Mouse (Mus musculus) stomach, postnatal 0 days (tissue): Measurements from ENCODE around the gene Psmd2. TPM values are rescaled to one million over a fixed set of nuclear protein-coding genes. Genes with fewer than 3 reads are reported as not detected.

Experiments
- ATAC-seq: fragments of 200-750 bp; cut with Nextera tagmentation; 2 replicates; pipeline ENCODE4 v1.8.0; 2017; ENCODE audit not compliant: low FRiP score, low TSS enrichment
- DNase-seq: peaks from one replicate; pipeline ENCODE4 v3.0.0-alpha.2; 2016; ENCODE audit warnings: low spot score
- H3K27ac ChIP-seq: fragments of 300-500 bp; sonication (generic); replicated peaks from 2 replicates; pipeline ENCODE4 v1.5.1; 2014; ENCODE audit warnings: mild to moderate bottlenecking, control low read depth
- H3K27me3 ChIP-seq: fragments of 300-500 bp; sonication (generic); 2 replicates; pipeline ENCODE4 v1.6.1; 2014; ENCODE audit warnings: low read length; ENCODE audit not compliant: control insufficient read depth, insufficient read depth
- H3K36me3 ChIP-seq: fragments of 300-500 bp; sonication (generic); 2 replicates; pipeline ENCODE4 v1.6.1; 2014; ENCODE audit warnings: low read length, mixed read lengths; ENCODE audit not compliant: control insufficient read depth, insufficient read depth
- H3K4me1 ChIP-seq: fragments of 300-500 bp; sonication (generic); replicated peaks from 2 replicates; pipeline ENCODE4 v1.6.1; 2014; ENCODE audit warnings: antibody characterized with exemption; ENCODE audit not compliant: control insufficient read depth, insufficient read depth
- H3K4me2 ChIP-seq: fragments of 300-500 bp; sonication (generic); replicated peaks from 2 replicates; pipeline ENCODE4 v1.6.1; 2014; ENCODE audit warnings: low read depth, mild to moderate bottlenecking, control low read depth, moderate library complexity
- H3K4me3 ChIP-seq: fragments of 300-500 bp; sonication (generic); 2 replicates; pipeline ENCODE4 v1.5.1; 2014; ENCODE audit warnings: low read depth, low read length, control low read depth
- H3K9ac ChIP-seq: fragments of 300-500 bp; sonication (generic); 2 replicates; pipeline ENCODE4 v1.6.1; 2014; ENCODE audit warnings: mild to moderate bottlenecking, low read length, control low read depth, mixed read lengths
- H3K9me3 ChIP-seq: fragments of 300-500 bp; sonication (generic); 2 replicates; pipeline ENCODE4 v1.6.1; 2016; ENCODE audit warnings: low read length; ENCODE audit not compliant: control insufficient read depth
- CTCF ChIP-seq: IDR thresholded peaks from 2 replicates; pipeline ENCODE4 v1.5.1; 2016; ENCODE audit warnings: antibody characterized with exemption, low read depth, mild to moderate bottlenecking, moderate library complexity
- EP300 ChIP-seq: optimal IDR thresholded peaks from 2 replicates; pipeline ENCODE3; 2016; ENCODE audit warnings: antibody characterized with exemption
- WGBS: fragments of 180-500 bp; shearing (Covaris S2); extraction: QIAGEN DNeasy Blood & Tissue Kit; methylation state at CpG from one replicate; pipeline ENCODE4 v1.1.7; 2014; 5-methylcytosine and 5-hydroxymethylcytosine counted together
- polyA plus RNA-seq: library from polyadenylated mRNA; unstranded; fragments of >200 nt; fragmentation: Nextera tagmentation; extraction: Ambion mirVana; gene quantifications from 2 replicates; pipeline ENCODE4 v1.2.1, GENCODE M21; 2015

The Psmd2 gene
- polyA plus RNA-seq, 1 experiment from 2014 or later: 177 TPM

DNA sequence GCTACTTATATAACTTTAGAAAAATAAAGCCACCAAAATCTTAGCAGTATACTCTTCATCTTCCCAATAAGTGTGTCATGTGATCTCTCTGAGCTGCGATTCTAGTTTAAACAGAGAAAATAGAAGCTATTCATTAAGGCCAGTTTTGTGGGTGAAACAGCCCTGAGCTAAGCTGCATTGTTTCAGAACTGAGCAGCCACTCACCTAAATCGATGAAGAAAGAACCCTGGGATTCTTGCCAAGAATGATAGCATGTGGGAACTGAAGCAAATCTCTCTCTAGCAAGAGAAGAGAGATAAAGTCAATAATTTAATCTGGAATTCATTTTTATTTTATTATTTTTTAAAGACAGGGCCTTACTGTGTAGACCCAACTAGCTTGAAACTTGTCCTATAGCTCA is 28.2 kb upstream of the Psmd2 start:
- Histone ChIP-seq H3K9me3 (no peaks in the 10 kb centered on the region), H3K27ac (no peak overlapping the region), H3K9ac (no peak overlapping the region), H3K27me3 (no peaks in the 10 kb centered on the region), H3K4me2 (no peak overlapping the region), H3K36me3 (no peaks in the 10 kb centered on the region), H3K4me3 (no peak overlapping the region), H3K4me1 (peaks cover 6% of the 10 kb centered on the region)
- DNase-seq: no peak
- TF ChIP-seq EP300 (no peak), CTCF (no peak)
- no peak for ATAC-seq
- 22% methylated on average over 2 of the region's 2 CpGs for WGBS

DNA sequence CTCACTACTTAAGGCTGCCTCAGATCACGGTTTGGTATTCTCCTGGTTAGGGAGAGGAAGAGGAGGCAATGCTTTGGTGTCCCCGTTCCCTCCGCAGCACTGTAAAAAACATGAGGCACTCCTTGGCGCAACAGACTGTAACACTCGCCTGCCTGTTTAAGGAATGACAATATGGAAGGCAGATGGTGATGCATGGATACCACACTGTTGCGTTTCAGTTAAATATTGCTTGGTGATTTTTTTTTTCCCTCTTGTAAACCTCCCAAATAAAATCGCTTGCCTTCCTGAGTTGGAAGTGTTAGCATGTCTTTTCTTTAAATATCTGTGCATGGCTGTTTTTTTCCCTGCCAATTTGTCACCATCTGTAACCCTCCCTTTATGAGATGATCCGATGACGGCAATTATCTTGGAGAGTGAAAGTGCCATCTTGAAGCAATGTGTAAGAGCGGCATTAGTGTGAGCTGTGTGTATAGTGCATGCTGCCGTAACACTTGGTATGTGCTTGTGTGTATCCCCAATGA is 22.5 kb upstream of the Psmd2 start:
- H3K9me3 ChIP-seq: no peaks in the 10 kb centered on the region
- H3K27me3 ChIP-seq: no peaks in the 10 kb centered on the region
- no peak overlapping the region for H3K4me2 ChIP-seq
- H3K4me1 ChIP-seq: no peaks in the 10 kb centered on the region
- no peak overlapping the region for H3K27ac ChIP-seq
- TF ChIP-seq EP300: no peak
- no peak for TF ChIP-seq CTCF
- ATAC-seq (no peak), DNase-seq (no peak)
- no peaks in the 10 kb centered on the region for H3K36me3 ChIP-seq
- WGBS: 59% methylated on average over 11 of the region's 11 CpGs
- H3K9ac ChIP-seq: no peak overlapping the region
- no peak overlapping the region for H3K4me3 ChIP-seq

DNA sequence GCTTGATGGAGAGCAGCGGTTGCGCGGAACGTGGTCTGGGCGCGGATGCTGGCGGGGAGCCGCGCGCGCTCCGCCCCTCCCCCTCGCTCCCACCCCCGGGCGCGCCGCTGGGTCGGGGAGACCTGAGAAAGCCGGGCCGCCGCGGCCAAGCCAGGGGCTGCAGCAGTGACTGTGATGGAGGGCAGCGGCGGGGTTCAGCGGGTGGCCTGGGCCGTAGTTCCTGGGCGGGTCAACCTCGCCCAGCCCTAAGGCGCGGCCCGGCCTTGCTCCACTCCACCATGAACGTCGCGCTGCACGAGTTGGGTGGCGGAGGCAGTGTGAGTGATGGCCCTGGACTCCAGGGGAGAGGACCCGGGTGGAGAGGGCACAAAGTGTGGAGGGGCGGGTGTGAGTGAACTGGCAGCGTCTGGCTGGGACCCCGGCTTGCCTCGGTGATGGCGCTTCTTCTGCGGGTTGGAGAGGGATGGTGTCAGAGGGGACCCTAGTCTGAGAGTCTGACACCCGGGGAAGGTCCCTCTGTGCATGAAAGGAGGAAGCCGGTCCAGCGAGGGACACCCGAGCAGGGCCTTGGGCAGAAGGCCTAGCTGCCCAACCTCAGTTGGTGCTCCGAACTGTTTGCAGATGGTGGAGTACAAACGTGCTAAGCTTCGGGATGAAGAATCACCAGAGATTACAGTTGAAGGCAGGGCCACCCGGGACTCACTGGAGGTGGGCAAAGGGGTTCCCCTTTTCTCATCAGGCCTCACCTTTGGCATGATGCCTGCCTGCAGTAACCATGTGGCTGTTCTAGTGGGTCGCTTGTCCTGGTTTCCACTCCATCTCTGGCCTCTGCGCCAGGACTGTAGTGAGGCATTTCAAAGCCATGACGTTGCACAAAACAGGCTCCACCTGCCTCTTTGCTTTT is 21.5 kb upstream of the Psmd2 start, which contains the start of gene Ece2:
Gene Ece2 (plus strand): TSS at position 98 of the 904 bp plus-strand sequence.
- Histone ChIP-seq H3K4me2 (peak within 1 kb of the TSS; percentile 73), H3K4me1 (no peaks in the 10 kb centered on the region), H3K27ac (no peak within 1 kb of the TSS), H3K27me3 (no peaks in the 10 kb centered on the region), H3K9me3 (no peaks in the 10 kb centered on the region), H3K36me3 (no peaks in the 10 kb centered on the region), H3K9ac (peak within 1 kb of the TSS; percentile 48; the same call in 1 of the 2 replicates), H3K4me3 (peak within 1 kb of the TSS; percentile 39)
- WGBS: 7% methylated on average over 49 of the region's 54 CpGs
- no peak for TF ChIP-seq EP300
- no peak for TF ChIP-seq CTCF
- ATAC-seq (peak; percentile 60; the same call in 1 of the 2 replicates), DNase-seq (peak; percentile 41)

DNA sequence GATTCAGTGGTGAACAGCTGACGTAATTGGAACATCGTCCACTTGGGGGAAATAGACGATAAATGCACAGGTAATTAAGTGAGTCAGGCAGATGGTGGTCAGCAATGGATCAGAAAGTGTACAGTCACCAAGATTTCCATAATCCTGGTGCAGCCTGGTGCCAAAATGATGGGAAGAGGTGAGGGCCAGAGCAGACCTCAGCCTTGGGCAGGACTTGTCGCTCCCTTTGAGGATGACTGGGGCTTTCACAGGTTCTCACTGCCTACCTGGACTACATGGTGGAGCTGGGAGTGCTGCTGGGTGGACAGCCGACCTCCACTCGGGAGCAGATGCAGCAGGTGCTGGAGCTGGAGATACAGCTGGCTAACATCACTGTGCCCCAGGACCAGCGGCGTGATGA is 14.0 kb upstream of the Psmd2 start:
- Histone ChIP-seq H3K9me3 (no peaks in the 10 kb centered on the region), H3K4me2 (no peak overlapping the region), H3K4me3 (no peak overlapping the region), H3K9ac (no peak overlapping the region), H3K36me3 (no peaks in the 10 kb centered on the region), H3K27me3 (no peaks in the 10 kb centered on the region), H3K4me1 (no peaks in the 10 kb centered on the region), H3K27ac (no peak overlapping the region)
- no peak for TF ChIP-seq EP300
- TF ChIP-seq CTCF: no peak
- WGBS: 80% methylated on average over 8 of the region's 8 CpGs
- DNase-seq (no peak), ATAC-seq (no peak)

DNA sequence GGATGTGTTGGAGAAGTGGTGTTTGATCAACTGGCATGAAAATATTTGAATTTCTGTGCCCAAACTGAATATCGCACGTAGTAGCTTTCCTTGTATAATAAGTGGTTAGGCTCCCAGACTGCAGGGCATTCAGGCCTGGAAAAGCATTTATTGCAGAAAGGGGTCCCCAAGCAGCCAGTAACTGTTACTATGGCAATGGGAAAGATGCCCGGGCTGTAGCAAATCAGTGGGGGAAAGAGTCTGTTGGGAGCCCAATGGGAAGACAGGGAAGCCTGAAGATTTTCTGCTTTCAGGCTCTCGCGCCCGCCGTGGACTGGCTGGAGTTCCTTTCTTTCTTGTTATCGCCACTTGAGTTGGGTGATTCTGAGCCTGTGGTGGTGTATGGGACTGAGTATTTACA is 13.1 kb upstream of the Psmd2 start:
- Histone ChIP-seq H3K27me3 (no peaks in the 10 kb centered on the region), H3K27ac (no peak overlapping the region), H3K4me3 (no peak overlapping the region), H3K36me3 (no peaks in the 10 kb centered on the region), H3K4me1 (no peaks in the 10 kb centered on the region), H3K9ac (no peak overlapping the region), H3K9me3 (no peaks in the 10 kb centered on the region), H3K4me2 (no peak overlapping the region)
- ATAC-seq: no peak
- 79% methylated on average over 8 of the region's 8 CpGs for WGBS
- DNase-seq: no peak
- no peak for TF ChIP-seq EP300
- TF ChIP-seq CTCF: no peak

DNA sequence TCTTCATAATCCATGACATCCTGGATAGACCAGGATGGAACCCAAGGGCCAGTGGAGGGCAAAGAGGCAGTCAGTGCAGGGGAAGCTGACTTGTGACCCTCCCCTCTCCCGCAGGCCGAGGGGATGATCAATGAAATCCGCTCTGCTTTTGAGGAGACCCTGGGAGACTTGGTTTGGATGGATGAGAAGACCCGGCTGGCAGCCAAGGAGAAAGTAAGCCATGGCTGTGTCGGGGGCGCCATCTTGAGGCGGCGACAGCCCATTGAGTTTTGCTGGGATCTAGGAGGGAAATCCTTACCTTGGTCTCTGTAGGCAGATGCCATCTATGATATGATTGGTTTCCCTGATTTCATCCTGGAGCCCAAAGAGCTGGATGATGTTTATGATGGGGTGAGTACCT is 9.3 kb upstream of the Psmd2 start:
- Histone ChIP-seq H3K9me3 (no peaks in the 10 kb centered on the region), H3K4me3 (no peak overlapping the region), H3K36me3 (no peaks in the 10 kb centered on the region), H3K27me3 (no peaks in the 10 kb centered on the region), H3K9ac (no peak overlapping the region), H3K4me2 (no peak overlapping the region), H3K27ac (no peak overlapping the region), H3K4me1 (no peaks in the 10 kb centered on the region)
- DNase-seq (peak; percentile 73), ATAC-seq (0 out of 2 replicates have a peak, but pooled peaks have one; percentile 31)
- TF ChIP-seq CTCF (peak; percentile 90), EP300 (no peak)
- WGBS: under 1% methylated on average over 8 of the region's 8 CpGs
